Mouse (Mus musculus) cortical plate, adult 2 months (tissue): ENCODE data around the gene 2700049A03Rik.

Experiments used
- CTCF ChIP-seq: fragments of 200-500 bp; IDR thresholded peaks from 2 replicates; pipeline ENCODE4 v1.5.1; 2011; ENCODE audit warnings: mild to moderate bottlenecking, control low read depth, low read length; ENCODE audit not compliant: insufficient read depth; ENCODE audit errors: extremely low read depth
- POLR2A ChIP-seq: fragments of 200-500 bp; IDR thresholded peaks from 2 replicates; pipeline ENCODE4 v1.6.1; 2011; ENCODE audit warnings: mild to moderate bottlenecking, low read length, control low read depth; ENCODE audit not compliant: insufficient read depth; ENCODE audit errors: extremely low read depth

GRCm38 (mm10) chr12:71184396-71184795, 47.7 kb downstream of the 2700049A03Rik start:
- TF ChIP-seq CTCF, result no peak
- TF ChIP-seq POLR2A, result no peak
